ENCODE assay signal across 15 mouse cellular contexts in genomic region chr7:90372804-90373203, GRCm38 (mm10). TPM values are rescaled to one million over a fixed set of nuclear protein-coding genes. Genes with fewer than 3 reads are reported as not detected.
A peak's percentile ranks its signal among the peaks of the same experiment; 100 is the strongest.
DNase-seq lines count a peak whose midpoint lies in the region; ATAC-seq lines count a peak whose summit lies in the region.
"Had no signal": no experiment of that assay in that cellular context is flagged by ENCODE, and none has a peak within 500 bp of the region (broad histone marks: within the 10 kb centered on the region; RNA-seq: fewer than 3 reads in every experiment).

No protein-coding gene starts in this region.

- H3K27me3 ChIP-seq in heart, embryonic 12.5 days (replicated peaks), result no peaks in the 10 kb centered on the region
- H3K27me3 ChIP-seq in hindbrain, embryonic 13.5 days, result no peaks in the 10 kb centered on the region
- H3K27me3 ChIP-seq: neural tube, embryonic 13.5 days had no signal

- H3K27ac ChIP-seq in heart, embryonic 12.5 days (ENCODE audit: poor library complexity, severe bottlenecking), result peak overlapping the region; percentile 20
- H3K27ac ChIP-seq in hindbrain, embryonic 13.5 days, result no peak overlapping the region
- H3K27ac ChIP-seq: heart, adult 2 months; neural tube, embryonic 13.5 days had no signal

- H3K4me2 ChIP-seq in heart, embryonic 12.5 days, result no peak overlapping the region
- H3K4me2 ChIP-seq in hindbrain, embryonic 13.5 days, result no peak overlapping the region
- H3K4me2 ChIP-seq: neural tube, embryonic 13.5 days had no signal

- H3K9ac ChIP-seq in heart, embryonic 12.5 days, result no peak overlapping the region
- no peak overlapping the region for H3K9ac ChIP-seq in hindbrain, embryonic 13.5 days
- H3K9ac ChIP-seq: neural tube, embryonic 13.5 days had no signal

- peaks cover 17% of the 10 kb centered on the region for H3K4me1 ChIP-seq in heart, embryonic 12.5 days (replicated peaks)
- no peaks in the 10 kb centered on the region for H3K4me1 ChIP-seq in hindbrain, embryonic 13.5 days (replicated peaks)
- H3K4me1 ChIP-seq: neural tube, embryonic 13.5 days had no signal

- 23% methylated on average over 4 of the region's 4 CpGs for WGBS in heart, embryonic 12.5 days
- WGBS in hindbrain, embryonic 13.5 days, result 63% methylated on average over 4 of the region's 4 CpGs

- H3K4me3 ChIP-seq in heart, embryonic 12.5 days, result no peak overlapping the region
- H3K4me3 ChIP-seq in hindbrain, embryonic 13.5 days, result no peak overlapping the region
- H3K4me3 ChIP-seq: heart, adult 2 months; neural tube, embryonic 13.5 days had no signal

- H3K9me3 ChIP-seq in heart, embryonic 12.5 days (replicated peaks), result no peaks in the 10 kb centered on the region
- H3K9me3 ChIP-seq in hindbrain, embryonic 13.5 days, result no peaks in the 10 kb centered on the region
- H3K9me3 ChIP-seq: neural tube, embryonic 13.5 days had no signal

- no peak for ATAC-seq in heart, embryonic 12.5 days (ENCODE audit: insufficient number of reproducible peaks, low FRiP score)
- ATAC-seq in hindbrain, embryonic 13.5 days (ENCODE audit: low FRiP score), result no peak
- no peak for ATAC-seq in frontal cortex, adult (ENCODE audit: low TSS enrichment)

- DNase-seq in kidney, adult 11 months, result peak; percentile 18
- DNase-seq in kidney, adult 18-20 months, result no peak
- peak; percentile 39 for DNase-seq in kidney, postnatal 10 days
- DNase-seq in lung, postnatal 4 days, result peak; percentile 15 to 47
- no peak for DNase-seq in cerebellum, adult 8-10 months
- DNase-seq: adrenal gland, postnatal 14 days; cerebellum, postnatal 10 days; right cerebral cortex, adult 18-20 months; thymus, adult 18-20 months had no signal

- no peaks in the 10 kb centered on the region for H3K36me3 ChIP-seq in heart, embryonic 12.5 days
- H3K36me3 ChIP-seq in hindbrain, embryonic 13.5 days, result no peaks in the 10 kb centered on the region
- H3K36me3 ChIP-seq: neural tube, embryonic 13.5 days had no signal

RNA-seq across cellular contexts. Expression of gene Ccdc89, which starts 53.6 kb away (rescaled TPM):
- 0.95 and 1.9 TPM in 2 replicates for polyA plus RNA-seq in heart, embryonic 12.5 days (2016; fragmentation: Nextera tagmentation; extraction: Ambion mirVana)
- 2.0 and 2.2 TPM in 2 replicates for polyA plus RNA-seq in hindbrain, embryonic 13.5 days (2015; fragmentation: Nextera tagmentation; extraction: Ambion mirVana)
- polyA plus RNA-seq: spleen, adult 2 months had no signal

Comparison
In these comparisons a context has a peak if more than half of its experiments do, and no peak if none do; other contexts are left out.
1. DNase-seq: peak in kidney, adult 11 months (single experiment), kidney, postnatal 10 days (single experiment) and lung, postnatal 4 days (2 of 2); none in kidney, adult 18-20 months (single experiment) and cerebellum, adult 8-10 months (single experiment).